ENCODE assay signal across 29 mouse cellular contexts in the genomic region with DNA sequence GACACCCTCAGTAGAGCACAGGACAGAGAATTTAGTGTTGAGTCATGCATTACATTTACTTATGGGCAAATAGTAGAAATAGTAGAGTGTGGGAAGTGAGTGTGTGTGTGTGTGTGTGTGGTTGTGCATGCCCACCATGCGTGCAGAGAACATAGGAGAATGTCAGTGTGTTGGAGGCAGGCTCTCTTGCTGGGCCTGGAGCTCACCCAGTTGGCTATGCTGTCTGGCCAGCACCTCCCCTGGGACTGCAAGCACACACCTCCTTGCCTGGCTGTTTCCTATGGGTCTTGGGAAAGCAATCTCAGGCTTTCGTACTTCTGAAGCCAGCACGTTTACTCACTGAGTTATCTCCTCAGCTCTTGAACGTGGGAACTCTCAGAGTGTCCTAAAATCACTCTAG. TPM values are rescaled to one million over a fixed set of nuclear protein-coding genes. Genes with fewer than 3 reads are reported as not detected.
"Had no signal": no experiment of that assay in that cellular context is flagged by ENCODE, and none has a peak within 500 bp of the region (broad histone marks: within the 10 kb centered on the region; RNA-seq: fewer than 3 reads in every experiment).

No protein-coding gene starts in this region.

- H3K4me3 ChIP-seq: limb, embryonic 12.5 days; limb, embryonic 15.5 days; midbrain, embryonic 10.5 days; midbrain, embryonic 13.5 days; myocyte; neural tube, embryonic 13.5 days had no signal

- H3K27ac ChIP-seq: limb, embryonic 12.5 days; limb, embryonic 15.5 days; liver, embryonic 14.5 days; macrophage; midbrain, embryonic 10.5 days; midbrain, embryonic 13.5 days; neural tube, embryonic 13.5 days; stomach, embryonic 15.5 days had no signal

- ATAC-seq: liver, postnatal 0 days; midbrain, embryonic 13.5 days; midbrain, embryonic 16.5 days had no signal

- H3K4me2 ChIP-seq: liver, embryonic 11.5 days; midbrain, embryonic 13.5 days; neural tube, embryonic 13.5 days had no signal

- H3K9ac ChIP-seq: limb, embryonic 12.5 days; limb, embryonic 15.5 days; liver, embryonic 14.5 days; liver, postnatal 0 days; midbrain, embryonic 13.5 days; neural tube, embryonic 13.5 days; stomach, embryonic 15.5 days had no signal

- H3K27me3 ChIP-seq: limb, embryonic 12.5 days; limb, embryonic 15.5 days; midbrain, embryonic 13.5 days; neural tube, embryonic 13.5 days; stomach, embryonic 15.5 days had no signal

- H3K36me3 ChIP-seq: limb, embryonic 12.5 days; limb, embryonic 15.5 days; midbrain, embryonic 10.5 days; midbrain, embryonic 13.5 days; neural tube, embryonic 13.5 days; stomach, embryonic 15.5 days had no signal

- DNase-seq: kidney, adult 18-20 months; kidney, adult 9 months; kidney, postnatal 14 days; left cerebral cortex, postnatal 4 days; liver, postnatal 0 days; retina, postnatal 1 day; right cerebral cortex, postnatal 25 days; spleen, adult 18-20 months; thymus, postnatal 25 days had no signal

- H3K4me1 ChIP-seq: midbrain, embryonic 13.5 days; neural tube, embryonic 13.5 days; stomach, embryonic 15.5 days had no signal

- H3K9me3 ChIP-seq: limb, embryonic 12.5 days; limb, embryonic 15.5 days; midbrain, embryonic 10.5 days; midbrain, embryonic 13.5 days; neural tube, embryonic 13.5 days; stomach, embryonic 15.5 days had no signal

RNA-seq across cellular contexts. Expression of a gene that starts 3.7 kb away (rescaled TPM):
- total RNA-seq: layer of hippocampus, adult 18-20 months; layer of hippocampus, postnatal 14 days; left cerebral cortex, adult 8-10 months; left cerebral cortex, postnatal 14 days; left cerebral cortex, postnatal 4 days; megakaryocyte, adult 5-6 weeks; monocyte, adult 5-6 weeks; neutrophil, adult 5-6 weeks had no signal
- polyA plus RNA-seq: kidney, embryonic 16.5 days; limb, embryonic 12.5 days; limb, embryonic 15.5 days; liver, embryonic 11.5 days; liver, embryonic 14.5 days; liver, postnatal 0 days; macrophage; midbrain, embryonic 10.5 days; midbrain, embryonic 13.5 days; midbrain, embryonic 16.5 days; myocyte; neural tube, embryonic 13.5 days; stomach, embryonic 15.5 days; thymus, postnatal 0 days had no signal

RNA-seq across cellular contexts. Expression of a gene that starts 57.8 kb away (rescaled TPM):
- polyA plus RNA-seq: kidney, embryonic 16.5 days; limb, embryonic 12.5 days; liver, embryonic 11.5 days; midbrain, embryonic 10.5 days; midbrain, embryonic 13.5 days; midbrain, embryonic 16.5 days; myocyte had no signal
